Mouse (Mus musculus) CH12.LX (cell line): ENCODE measurements at regions not wholly inside any gene's neighbourhood (a gene's known extent, or its start where the extent isn't known, plus 50 kb on each side); places are given as distances from the start of the nearest gene placed in this dataset.

Experiments used
- DNase-seq: peaks from one replicate; pipeline ENCODE4 v3.0.0-alpha.2; 2013; ENCODE audit errors: extremely low read depth
- H3K27ac ChIP-seq: 2 replicates; pipeline ENCODE4 v1.5.1; 2012; ENCODE audit warnings: low read depth, mild to moderate bottlenecking, control low read depth, moderate library complexity; ENCODE audit not compliant: insufficient read depth
- H3K27me3 ChIP-seq: replicated peaks from 2 replicates; pipeline ENCODE3; 2012; ENCODE audit warnings: inconsistent platforms
- H3K36me3 ChIP-seq, 2 experiments: replicated peaks in 1 of 2; 2 replicates each; pipeline versions ENCODE3 to v1.6.1; 2012; ENCODE audit warnings: inconsistent platforms in 1 of 2, low read length in 1 of 2, mild to moderate bottlenecking in 1 of 2, mixed read lengths in 1 of 2, moderate library complexity in 1 of 2; ENCODE audit not compliant: control insufficient read depth in 1 of 2, insufficient read depth in 1 of 2
- H3K4me1 ChIP-seq, 2 experiments: 2 replicates each; pipeline ENCODE4 v1.6.1; 2012; ENCODE audit warnings: inconsistent platforms in 1 of 2, moderate library complexity in 1 of 2; ENCODE audit not compliant: insufficient read depth in 2 of 2, control insufficient read depth in 1 of 2
- H3K4me2 ChIP-seq: 2 replicates; pipeline ENCODE4 v1.6.1; 2012; ENCODE audit warnings: low read depth, mild to moderate bottlenecking, control low read depth; ENCODE audit not compliant: poor library complexity, insufficient read depth, severe bottlenecking
- H3K4me3 ChIP-seq, 3 experiments: fragments of 150-350 bp in 1 of 3; sonication (generic) in 1 of 3; replicated peaks in 1 of 3; 2 replicates each; pipeline versions ENCODE3 to v1.5.1; 2011 to 2012; ENCODE audit warnings: low read depth in 2 of 3, low read length in 2 of 3, mild to moderate bottlenecking in 2 of 3, moderate library complexity in 2 of 3, control low read depth in 1 of 3, improper control_type of control experiment in 1 of 3, inconsistent platforms in 1 of 3, mixed read lengths in 1 of 3; ENCODE audit not compliant: poor library complexity in 1 of 3
- H3K79me2 ChIP-seq: replicated peaks from 2 replicates; pipeline ENCODE4 v1.6.1; 2012; ENCODE audit warnings: mild to moderate bottlenecking, moderate library complexity; ENCODE audit not compliant: control insufficient read depth, poor library complexity, insufficient read depth, severe bottlenecking; ENCODE audit errors: extremely low read depth
- H3K9ac ChIP-seq: 2 replicates; pipeline ENCODE4 v1.6.1; 2012; ENCODE audit warnings: low read depth, mild to moderate bottlenecking, control low read depth, moderate library complexity; ENCODE audit not compliant: insufficient read depth
- H3K9me3 ChIP-seq: replicated peaks from 2 replicates; pipeline ENCODE3; 2012; ENCODE audit warnings: low read length, inconsistent platforms, mixed read lengths
- BHLHE40 ChIP-seq: IDR thresholded peaks from 2 replicates; pipeline ENCODE4 v1.6.1; 2011; ENCODE audit warnings: mild to moderate bottlenecking, low read depth, low read length, improper control_type of control experiment
- CHD1 ChIP-seq: IDR thresholded peaks from 2 replicates; pipeline ENCODE4 v1.6.1; 2012; ENCODE audit warnings: low read depth, low read length, improper control_type of control experiment, inconsistent platforms
- CTCF ChIP-seq, 2 experiments: IDR thresholded peaks in 1 of 2; conservative IDR thresholded peaks in 1 of 2; 2 replicates each; pipeline ENCODE4 v1.5.1; 2011 to 2012; ENCODE audit warnings: low read depth in 2 of 2, low read length in 2 of 2, improper control_type of control experiment in 1 of 2, inconsistent platforms in 1 of 2, mild to moderate bottlenecking in 1 of 2, moderate library complexity in 1 of 2
- GABPA ChIP-seq: IDR thresholded peaks from 2 replicates; pipeline ENCODE4 v1.6.1; 2012; ENCODE audit warnings: low read depth, low read length, improper control_type of control experiment, inconsistent platforms; ENCODE audit not compliant: insufficient replicate concordance
- HCFC1 ChIP-seq: IDR thresholded peaks from 2 replicates; pipeline ENCODE4 v1.6.1; 2012; ENCODE audit warnings: low read depth, mild to moderate bottlenecking, inconsistent platforms, low read length, improper control_type of control experiment
- IRF4 ChIP-seq: IDR thresholded peaks from 2 replicates; pipeline ENCODE4 v1.6.1; 2014; ENCODE audit warnings: low read depth, mild to moderate bottlenecking, inconsistent platforms, low read length, improper control_type of control experiment
- JUN ChIP-seq: IDR thresholded peaks from 2 replicates; pipeline ENCODE4 v1.6.1; 2011; ENCODE audit warnings: low read depth, mild to moderate bottlenecking, low read length, improper control_type of control experiment, moderate library complexity; ENCODE audit not compliant: insufficient read depth
- KAT2A ChIP-seq: IDR thresholded peaks from 2 replicates; pipeline ENCODE4 v1.6.1; 2012; ENCODE audit warnings: low read length, improper control_type of control experiment, inconsistent platforms; ENCODE audit not compliant: insufficient replicate concordance
- MAFK ChIP-seq: IDR thresholded peaks from 2 replicates; pipeline ENCODE4 v1.6.1; 2011; ENCODE audit warnings: low read length, improper control_type of control experiment; ENCODE audit not compliant: insufficient replicate concordance
- MAZ ChIP-seq: IDR thresholded peaks from 2 replicates; pipeline ENCODE4 v1.6.1; 2012; ENCODE audit warnings: low read depth, mild to moderate bottlenecking, inconsistent platforms, low read length, improper control_type of control experiment, moderate library complexity
- MEF2A ChIP-seq: IDR thresholded peaks from 2 replicates; pipeline ENCODE4 v1.6.1; 2014; ENCODE audit warnings: low read depth, mild to moderate bottlenecking, inconsistent platforms, low read length, improper control_type of control experiment, borderline replicate concordance
- MXI1 ChIP-seq: IDR thresholded peaks from 2 replicates; pipeline ENCODE4 v1.6.1; 2011; ENCODE audit warnings: mild to moderate bottlenecking, low read depth, low read length, improper control_type of control experiment
- MYC ChIP-seq: IDR thresholded peaks from 2 replicates; pipeline ENCODE4 v1.6.1; 2011; ENCODE audit warnings: low read depth, mild to moderate bottlenecking, improper control_type of control experiment, low read length
- NELFE ChIP-seq: IDR thresholded peaks from 2 replicates; pipeline ENCODE4 v1.6.1; 2011; ENCODE audit warnings: low read depth, low read length, improper control_type of control experiment
- NRF1 ChIP-seq: IDR thresholded peaks from 2 replicates; pipeline ENCODE4 v1.6.1; 2014; ENCODE audit warnings: low read depth, mild to moderate bottlenecking, inconsistent platforms, low read length, improper control_type of control experiment, moderate library complexity
- POLR2A ChIP-seq: IDR thresholded peaks from 2 replicates; pipeline ENCODE4 v1.6.1; 2011; ENCODE audit warnings: low read depth, mild to moderate bottlenecking, improper control_type of control experiment, low read length
- RAD21 ChIP-seq: IDR thresholded peaks from 2 replicates; pipeline ENCODE4 v1.6.1; 2011; ENCODE audit warnings: low read depth, mild to moderate bottlenecking, low read length, improper control_type of control experiment, moderate library complexity
- RCOR1 ChIP-seq: conservative IDR thresholded peaks from 2 replicates; pipeline ENCODE4 v1.6.1; 2012; ENCODE audit warnings: low read depth, mild to moderate bottlenecking, inconsistent platforms, low read length, improper control_type of control experiment
- SMC3 ChIP-seq: IDR thresholded peaks from 2 replicates; pipeline ENCODE4 v1.6.1; 2011; ENCODE audit warnings: low read depth, low read length, improper control_type of control experiment
- TCF12 ChIP-seq: IDR thresholded peaks from 2 replicates; pipeline ENCODE4 v1.6.1; 2014; ENCODE audit warnings: low read depth, mild to moderate bottlenecking, inconsistent platforms, low read length, improper control_type of control experiment
- UBTF ChIP-seq: IDR thresholded peaks from 2 replicates; pipeline ENCODE4 v1.6.1; 2012; ENCODE audit warnings: low read depth, mild to moderate bottlenecking, inconsistent platforms, low read length, improper control_type of control experiment, moderate library complexity
- USF1 ChIP-seq: IDR thresholded peaks from 2 replicates; pipeline ENCODE4 v1.6.1; 2014; ENCODE audit warnings: low read depth, mild to moderate bottlenecking, inconsistent platforms, low read length, improper control_type of control experiment
- USF2 ChIP-seq: conservative IDR thresholded peaks from 2 replicates; pipeline ENCODE4 v1.6.1; 2011; ENCODE audit warnings: low read depth, low read length, improper control_type of control experiment
- ZC3H11A ChIP-seq: IDR thresholded peaks from 2 replicates; pipeline ENCODE4 v1.6.1; 2012; ENCODE audit warnings: low read depth, mild to moderate bottlenecking, inconsistent platforms, low read length, improper control_type of control experiment
- dilution Hi-C: fragments of 300-500 bp; cut with MboI; formaldehyde crosslinking; loops from 2 replicates; pipeline ENCODE4 v1.14.3; 2020; ENCODE audit warnings: low sequenced_read_pairs; ENCODE audit not compliant: extremely low pct_unique_long_range_greater_than_20kb, extremely low pct_ligation_motif_present
- in situ Hi-C: fragments of 300-500 bp; cut with MboI; formaldehyde crosslinking; loops from 3 replicates; pipeline ENCODE4 v1.14.3; 2019; ENCODE audit warnings: low sequenced_read_pairs, low pct_ligation_motif_present, low pct_unique_long_range_greater_than_20kb, mixed read lengths

- dilution Hi-C loops (no loop called here), in situ Hi-C loops (no loop called here)
- Histone ChIP-seq H3K27ac (no peak overlapping the region), H3K9me3 (no peaks in the 10 kb centered on the region), H3K4me2 (no peak overlapping the region), H3K79me2 (no peaks in the 10 kb centered on the region), H3K9ac (no peak overlapping the region), H3K27me3 (no peaks in the 10 kb centered on the region), H3K36me3 (no peaks in the 10 kb centered on the region), H3K4me3 (no peak overlapping the region), H3K4me1 (no peaks in the 10 kb centered on the region)
- no peak for DNase-seq
- TF ChIP-seq NELFE, result no peak
- no peak for TF ChIP-seq RCOR1
- no peak for TF ChIP-seq RAD21
- no peak for TF ChIP-seq USF1
- no peak for TF ChIP-seq MAFK
- TF ChIP-seq JUN, result no peak
- TF ChIP-seq MEF2A, result no peak
- no peak for TF ChIP-seq CTCF (conservative IDR thresholded peaks at IDR 0.05 in 1 of 2, IDR thresholded peaks at IDR 0.05 in 1 of 2; ENCODE audit: low read depth in 2 of 2, low read length in 2 of 2)
- TF ChIP-seq NRF1, result no peak
- TF ChIP-seq ZC3H11A, result no peak
- TF ChIP-seq MAZ, result no peak
- no peak for TF ChIP-seq BHLHE40
- no peak for TF ChIP-seq SMC3
- TF ChIP-seq MYC, result no peak
- no peak for TF ChIP-seq IRF4
- TF ChIP-seq CHD1, result no peak
- no peak for TF ChIP-seq POLR2A
- no peak for TF ChIP-seq GABPA
Measured at GRCm38 (mm10) chr2:56196449-56196848, 760.7 kb downstream of the Kcnj3 start.

- no peaks in the 10 kb centered on the region for H3K4me1 ChIP-seq
- dilution Hi-C loops, result no loop called here
- no peaks in the 10 kb centered on the region for H3K27me3 ChIP-seq
- H3K27ac ChIP-seq, result no peak overlapping the region
- H3K9ac ChIP-seq, result no peak overlapping the region
- DNase-seq, result no peak
- H3K4me3 ChIP-seq, result no peak overlapping the region
- TF ChIP-seq JUN (no peak), MXI1 (no peak), CTCF (conservative IDR thresholded peaks at IDR 0.05 in 1 of 2, IDR thresholded peaks at IDR 0.05 in 1 of 2; ENCODE audit: low read depth in 2 of 2, low read length in 2 of 2) (no peak), USF1 (no peak), HCFC1 (no peak), TCF12 (no peak), KAT2A (no peak), UBTF (no peak), BHLHE40 (no peak), USF2 (no peak)
- in situ Hi-C loops, result no loop called here
- no peaks in the 10 kb centered on the region for H3K36me3 ChIP-seq
- no peaks in the 10 kb centered on the region for H3K9me3 ChIP-seq
- H3K4me2 ChIP-seq, result no peak overlapping the region
- no peaks in the 10 kb centered on the region for H3K79me2 ChIP-seq
Measured at GRCm38 (mm10) chr2:56227476-56227875, 791.7 kb downstream of the Kcnj3 start.
